Comparison of ENCODE assay signal across 24 mouse cellular contexts in genomic region chr4:63490146-63490545, GRCm38 (mm10). TPM values are rescaled to one million over a fixed set of nuclear protein-coding genes. Genes with fewer than 3 reads are reported as not detected.
DNase-seq lines count a peak whose midpoint lies in the region; ATAC-seq and TF ChIP-seq lines count a peak whose summit lies in the region.
"Had no signal": no experiment of that assay in that cellular context is flagged by ENCODE, and none has a peak within 500 bp of the region (broad histone marks: within the 10 kb centered on the region; RNA-seq: fewer than 3 reads in every experiment).

No protein-coding gene starts in this region.

- TF ChIP-seq CTCF in forebrain, postnatal 0 days (IDR thresholded peaks at IDR 0.05; ENCODE audit: low read depth), result no peak
- TF ChIP-seq CTCF in lung, postnatal 0 days (IDR thresholded peaks at IDR 0.05), result no peak

- H3K4me2 ChIP-seq in forebrain, embryonic 11.5 days (ENCODE audit: low read depth, low read length, severe bottlenecking), result no peak overlapping the region
- H3K4me2 ChIP-seq in forebrain, postnatal 0 days (ENCODE audit: low read depth), result no peak overlapping the region
- 0 out of 2 replicates have a peak overlapping the region, but pooled peaks have one; percentile 22 for H3K4me2 ChIP-seq in midbrain, embryonic 14.5 days (ENCODE audit: low read length)
- no peak overlapping the region for H3K4me2 ChIP-seq in lung, postnatal 0 days (replicated peaks; ENCODE audit: low read depth, low read length)
- H3K4me2 ChIP-seq: embryonic facial prominence, embryonic 13.5 days; heart, embryonic 15.5 days; liver, embryonic 13.5 days; neural tube, embryonic 12.5 days had no signal

- no peak overlapping the region for H3K27ac ChIP-seq in forebrain, embryonic 11.5 days (ENCODE audit: low read depth, low read length)
- H3K27ac ChIP-seq in forebrain, postnatal 0 days (ENCODE audit: low read depth, low read length), result no peak overlapping the region
- peak overlapping the region; percentile 61 for H3K27ac ChIP-seq in midbrain, embryonic 14.5 days (replicated peaks; ENCODE audit: low read depth, low read length)
- no peak overlapping the region for H3K27ac ChIP-seq in lung, postnatal 0 days (ENCODE audit: low read length)
- H3K27ac ChIP-seq: embryonic facial prominence, embryonic 13.5 days; heart, embryonic 15.5 days; layer of hippocampus, adult 2 months; liver, embryonic 13.5 days; neural tube, embryonic 12.5 days; stomach, postnatal 0 days had no signal

- ATAC-seq in forebrain, embryonic 11.5 days (replicated peaks; ENCODE audit: low FRiP score), result 0 out of 2 replicates have a peak, but pooled peaks have one; percentile 17
- no peak for ATAC-seq in forebrain, postnatal 0 days
- ATAC-seq in midbrain, embryonic 14.5 days (ENCODE audit: low FRiP score, low TSS enrichment), result 0 out of 2 replicates have a peak, but pooled peaks have one; percentile 49
- no peak for ATAC-seq in lung, postnatal 0 days
- ATAC-seq: CD4-positive, CD25-positive, alpha-beta regulatory T cell, adult 4 months; hindbrain, embryonic 16.5 days; intestine, postnatal 0 days had no signal

- H3K36me3 ChIP-seq in forebrain, embryonic 11.5 days (ENCODE audit: control insufficient read depth, insufficient read depth, low read length), result no peaks in the 10 kb centered on the region
- no peaks in the 10 kb centered on the region for H3K36me3 ChIP-seq in forebrain, postnatal 0 days (ENCODE audit: insufficient read depth)
- no peaks in the 10 kb centered on the region for H3K36me3 ChIP-seq in midbrain, embryonic 14.5 days (ENCODE audit: control insufficient read depth, insufficient read depth, low read length)
- no peaks in the 10 kb centered on the region for H3K36me3 ChIP-seq in lung, postnatal 0 days (ENCODE audit: insufficient read depth, low read length)
- H3K36me3 ChIP-seq: embryonic facial prominence, embryonic 13.5 days; heart, embryonic 15.5 days; liver, embryonic 13.5 days; neural tube, embryonic 12.5 days had no signal

- WGBS in forebrain, embryonic 11.5 days, result 16% methylated on average over 3 of the region's 3 CpGs
- 26% methylated on average over 3 of the region's 3 CpGs for WGBS in forebrain, postnatal 0 days
- 6% methylated on average over 3 of the region's 3 CpGs for WGBS in midbrain, embryonic 14.5 days
- WGBS in lung, postnatal 0 days, result 77% methylated on average over 3 of the region's 3 CpGs

- no peaks in the 10 kb centered on the region for H3K9me3 ChIP-seq in forebrain, embryonic 11.5 days (ENCODE audit: control insufficient read depth, low read length)
- H3K9me3 ChIP-seq in forebrain, postnatal 0 days (ENCODE audit: low read length), result no peaks in the 10 kb centered on the region
- no peaks in the 10 kb centered on the region for H3K9me3 ChIP-seq in midbrain, embryonic 14.5 days (ENCODE audit: control insufficient read depth, low read length)
- no peaks in the 10 kb centered on the region for H3K9me3 ChIP-seq in lung, postnatal 0 days (ENCODE audit: low read length)
- H3K9me3 ChIP-seq: embryonic facial prominence, embryonic 13.5 days; heart, embryonic 15.5 days; liver, embryonic 13.5 days; megakaryocyte, embryonic 14.5 days; neural tube, embryonic 12.5 days had no signal

- no peak for DNase-seq in forebrain, embryonic 11.5 days (ENCODE audit: low spot score)
- DNase-seq in forebrain, postnatal 0 days, result no peak
- peak; percentile 56 for DNase-seq in retina, postnatal 1 day
- DNase-seq in retina, embryonic 14.5 days (ENCODE audit: low spot score), result no peak
- DNase-seq in midbrain, embryonic 14.5 days, result peak; percentile 61
- peak; percentile 37 to 62 for DNase-seq in thymus, postnatal 36 days
- DNase-seq in lung, postnatal 0 days (ENCODE audit: low spot score), result no peak
- DNase-seq in heart, postnatal 10 days, result no peak
- DNase-seq: adrenal gland, postnatal 36 days; cerebellum, adult 11 months; cerebellum, postnatal 10 days; kidney, postnatal 25 days; liver, embryonic 13.5 days; lung, adult 2 months had no signal

- TF ChIP-seq EP300 in lung, postnatal 0 days (IDR thresholded peaks at IDR 0.05), result no peak

- peaks cover 18% of the 10 kb centered on the region for H3K4me1 ChIP-seq in forebrain, embryonic 11.5 days (replicated peaks; ENCODE audit: control insufficient read depth, insufficient read depth, low read length)
- H3K4me1 ChIP-seq in forebrain, postnatal 0 days (ENCODE audit: insufficient read depth), result no peaks in the 10 kb centered on the region
- peaks cover 35% of the 10 kb centered on the region for H3K4me1 ChIP-seq in midbrain, embryonic 14.5 days (ENCODE audit: control insufficient read depth, insufficient read depth, low read length)
- H3K4me1 ChIP-seq in lung, postnatal 0 days (ENCODE audit: insufficient read depth, low read depth, low read length), result no peaks in the 10 kb centered on the region

- H3K27me3 ChIP-seq in forebrain, embryonic 11.5 days (ENCODE audit: control insufficient read depth, insufficient read depth, low read length), result peaks cover 5% of the 10 kb centered on the region
- no peaks in the 10 kb centered on the region for H3K27me3 ChIP-seq in forebrain, postnatal 0 days (ENCODE audit: insufficient read depth, low read length)
- H3K27me3 ChIP-seq in midbrain, embryonic 14.5 days (ENCODE audit: control insufficient read depth, insufficient read depth, low read length), result no peaks in the 10 kb centered on the region
- H3K27me3 ChIP-seq in lung, postnatal 0 days (replicated peaks; ENCODE audit: insufficient read depth, low read length), result peaks cover 10% of the 10 kb centered on the region; the same call in 1 of the 2 replicates

- intact Hi-C loops in heart, postnatal 10 days (cut with DNase I), result no loop called here

- no peak overlapping the region for H3K4me3 ChIP-seq in forebrain, embryonic 11.5 days (ENCODE audit: low read depth, low read length)
- no peak overlapping the region for H3K4me3 ChIP-seq in forebrain, postnatal 0 days (ENCODE audit: low read depth, low read length)
- H3K4me3 ChIP-seq in midbrain, embryonic 14.5 days (replicated peaks; ENCODE audit: low read depth, low read length), result no peak overlapping the region
- H3K4me3 ChIP-seq in lung, postnatal 0 days (ENCODE audit: low read depth, low read length), result no peak overlapping the region
- H3K4me3 ChIP-seq: embryonic facial prominence, embryonic 13.5 days; erythroblast, embryonic 14.5 days; heart, embryonic 15.5 days; layer of hippocampus, adult 2 months; liver, embryonic 13.5 days; megakaryocyte, embryonic 14.5 days; neural tube, embryonic 12.5 days had no signal

- no peak overlapping the region for H3K9ac ChIP-seq in forebrain, embryonic 11.5 days (ENCODE audit: low read length)
- no peak overlapping the region for H3K9ac ChIP-seq in forebrain, postnatal 0 days
- no peak overlapping the region for H3K9ac ChIP-seq in midbrain, embryonic 14.5 days (replicated peaks; ENCODE audit: low read length)
- no peak overlapping the region for H3K9ac ChIP-seq in lung, postnatal 0 days (replicated peaks; ENCODE audit: low read depth)
- H3K9ac ChIP-seq: embryonic facial prominence, embryonic 13.5 days; heart, embryonic 15.5 days; liver, embryonic 13.5 days; neural tube, embryonic 12.5 days had no signal

RNA-seq across cellular contexts. Expression of gene Whrn, which starts 5.6 kb away (rescaled TPM):
- 10.7 and 11.0 TPM in 2 replicates for polyA plus RNA-seq in forebrain, embryonic 11.5 days (2014; fragmentation: Nextera tagmentation; extraction: Ambion mirVana)
- total RNA-seq in forebrain, postnatal 0 days (2014; rRNA removed), result 9.8 and 13.0 TPM in 2 replicates
- 2.6 and 3.8 TPM in 2 replicates for polyA plus RNA-seq in forebrain, postnatal 0 days (2015; fragmentation: Nextera tagmentation; extraction: Ambion mirVana)
- 7.8 and 8.0 TPM in 2 replicates for polyA plus RNA-seq in midbrain, embryonic 14.5 days (2014; fragmentation: Nextera tagmentation; extraction: Ambion mirVana)
- polyA plus RNA-seq in lung, postnatal 0 days (2015; fragmentation: Nextera tagmentation; extraction: Ambion mirVana), result 1.7 and 1.9 TPM in 2 replicates
- 10 to 100 TPM in 1 of 2 experiments, 1 to 10 TPM in 1; 10.0 to 11.0 TPM for total RNA-seq in heart, postnatal 10 days (2021)

RNA-seq across cellular contexts. Expression of gene Atp6v1g1, which starts 54.4 kb away (rescaled TPM):
- 298 and 308 TPM in 2 replicates for polyA plus RNA-seq in forebrain, embryonic 11.5 days (2014; fragmentation: Nextera tagmentation; extraction: Ambion mirVana)
- 222 and 234 TPM in 2 replicates for total RNA-seq in forebrain, postnatal 0 days (2014; rRNA removed)
- polyA plus RNA-seq in forebrain, postnatal 0 days (2015; fragmentation: Nextera tagmentation; extraction: Ambion mirVana), result 389 and 442 TPM in 2 replicates
- polyA plus RNA-seq in midbrain, embryonic 14.5 days (2014; fragmentation: Nextera tagmentation; extraction: Ambion mirVana), result 451 and 485 TPM in 2 replicates
- 364 and 369 TPM in 2 replicates for polyA plus RNA-seq in lung, postnatal 0 days (2015; fragmentation: Nextera tagmentation; extraction: Ambion mirVana)
- 100 to 1,000 TPM; 161 to 165 TPM for total RNA-seq in heart, postnatal 10 days (2021)

Comparison
In these comparisons a context has a peak if more than half of its experiments do, and no peak if none do; other contexts are left out.
1. ATAC-seq: peak in forebrain, embryonic 11.5 days (single experiment) and midbrain, embryonic 14.5 days (single experiment); none in forebrain, postnatal 0 days (single experiment) and lung, postnatal 0 days (single experiment).
2. DNase-seq: peak in retina, postnatal 1 day (single experiment), midbrain, embryonic 14.5 days (single experiment) and thymus, postnatal 36 days (2 of 2); none in forebrain, embryonic 11.5 days (single experiment), forebrain, postnatal 0 days (single experiment), retina, embryonic 14.5 days (single experiment), lung, postnatal 0 days (single experiment) and heart, postnatal 10 days (0 of 2).